Mouse (Mus musculus): ENCODE measurements around the gene Rsph3b. TPM values are rescaled to one million over a fixed set of nuclear protein-coding genes. Genes with fewer than 3 reads are reported as not detected.

The Rsph3b gene
- polyA plus RNA-seq, 1 experiment from 2014 or later = 13.7 TPM

DNA sequence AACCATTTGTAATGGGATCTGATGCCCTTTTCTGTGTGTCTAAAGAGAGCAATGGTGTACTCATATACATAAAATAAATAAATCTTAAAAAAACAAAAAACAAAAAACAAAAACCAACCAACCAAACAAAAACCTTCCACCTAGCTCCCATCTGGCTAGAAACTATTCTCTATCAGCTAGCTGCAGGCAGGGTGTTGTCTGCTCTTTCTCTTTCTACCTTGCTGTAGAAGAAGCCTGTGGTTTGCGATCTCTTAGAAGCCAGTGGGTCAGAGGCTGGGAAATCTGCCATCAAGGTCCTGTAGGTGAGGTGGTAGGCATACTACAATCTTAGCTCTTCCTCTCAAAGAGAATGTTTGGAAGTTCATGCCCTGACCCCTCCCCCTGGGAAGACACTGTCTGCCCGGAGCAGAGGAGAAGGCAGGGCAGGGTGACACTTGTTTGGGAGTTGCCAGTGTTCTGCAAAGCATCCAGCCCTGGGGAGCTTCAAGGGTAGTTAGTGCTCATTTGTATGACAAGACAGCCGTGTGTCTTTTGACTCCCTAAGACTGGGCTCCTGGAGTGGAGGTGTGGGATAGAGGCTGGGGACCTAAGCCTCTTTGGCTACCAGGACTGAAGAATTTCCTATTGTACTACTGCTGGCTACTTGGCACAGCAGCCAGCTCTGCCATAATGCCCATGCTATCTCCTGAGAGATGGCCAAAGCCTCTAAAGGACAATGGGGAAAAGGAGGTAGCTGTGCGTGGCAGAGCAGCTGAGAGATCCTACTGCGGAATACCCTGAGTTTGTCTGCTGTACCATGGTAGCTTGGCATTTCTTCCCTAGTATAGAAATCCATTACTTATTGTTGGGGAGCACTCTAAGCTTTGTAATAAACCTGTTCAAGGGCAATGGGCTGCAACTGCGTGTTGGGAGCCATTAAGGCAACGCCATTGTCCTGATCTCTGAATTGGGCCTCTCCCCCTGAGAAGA, 56.2 kb downstream of the Rsph3b start:
- Histone ChIP-seq H3K27ac (no peak overlapping the region), H3K36me3 (no peaks in the 10 kb centered on the region), H3K4me3 (replicated peaks) (no peak overlapping the region), H3K9ac (no peak overlapping the region), H3K9me3 (replicated peaks) (no peaks in the 10 kb centered on the region), H3K27me3 (no peaks in the 10 kb centered on the region), H3K4me1 (replicated peaks) (peaks cover 6% of the 10 kb centered on the region; the same call in 1 of the 2 replicates), H3K4me2 (no peak overlapping the region)
- DNase-seq (no peak), ATAC-seq (ENCODE audit: low read depth) (no peak)
- WGBS (ENCODE audit: insufficient replicate concordance) = 53% methylated on average over 7 of the region's 7 CpGs

DNA sequence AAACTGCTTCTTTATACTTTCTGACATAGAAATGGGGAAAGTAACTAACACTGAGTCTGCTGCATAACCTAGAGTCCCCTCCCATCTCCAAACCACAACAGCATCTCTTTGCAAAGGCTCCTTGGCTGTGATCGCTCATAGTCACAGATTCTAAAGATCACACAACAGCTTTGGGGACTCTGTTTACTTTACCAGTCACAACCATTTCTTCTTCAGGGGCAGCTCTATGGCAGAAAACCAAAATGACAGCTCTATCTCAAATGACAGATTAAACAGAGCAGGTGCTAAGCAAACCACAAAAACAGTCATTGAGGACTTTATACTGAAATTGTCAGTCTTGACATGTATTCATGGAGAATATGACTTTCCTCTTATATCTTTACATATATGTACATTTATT, 62.0 kb downstream of the Rsph3b start:
- H3K9me3 ChIP-seq (replicated peaks) = no peaks in the 10 kb centered on the region
- ATAC-seq (ENCODE audit: low read depth) (no peak), DNase-seq (no peak)
- H3K36me3 ChIP-seq = no peaks in the 10 kb centered on the region
- H3K4me1 ChIP-seq (replicated peaks) = no peaks in the 10 kb centered on the region
- no peak overlapping the region for H3K9ac ChIP-seq
- H3K4me2 ChIP-seq = no peak overlapping the region
- no peak overlapping the region for H3K27ac ChIP-seq
- H3K27me3 ChIP-seq = no peaks in the 10 kb centered on the region
- no peak overlapping the region for H3K4me3 ChIP-seq (replicated peaks)
- WGBS (ENCODE audit: insufficient replicate concordance) = 45% methylated on average over 1 of the region's 1 CpGs

DNA sequence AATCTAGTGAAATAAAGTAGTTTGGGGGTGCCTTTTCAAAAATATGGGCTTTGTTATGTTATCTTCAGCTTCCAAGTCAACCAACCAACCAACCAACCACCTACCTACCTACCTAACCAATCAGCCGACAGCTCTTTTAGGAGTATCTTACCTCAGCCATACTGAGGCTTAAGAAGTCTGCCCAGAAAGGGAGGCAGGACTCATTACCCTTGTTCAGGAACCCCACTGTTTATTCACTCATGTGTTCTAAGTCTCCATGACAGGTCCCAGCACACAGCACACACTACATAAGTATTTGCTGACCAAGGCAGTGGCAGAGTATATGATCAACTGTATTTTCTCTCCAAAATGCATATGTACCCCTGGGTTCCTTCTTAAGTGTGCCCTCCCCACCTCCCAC, 64.0 kb downstream of the Rsph3b start:
- Histone ChIP-seq H3K27me3 (no peaks in the 10 kb centered on the region), H3K4me3 (replicated peaks) (no peak overlapping the region), H3K4me1 (replicated peaks) (no peaks in the 10 kb centered on the region), H3K4me2 (no peak overlapping the region), H3K27ac (no peak overlapping the region), H3K9ac (no peak overlapping the region), H3K9me3 (replicated peaks) (no peaks in the 10 kb centered on the region), H3K36me3 (no peaks in the 10 kb centered on the region)
- no peak for DNase-seq
- no peak for ATAC-seq (ENCODE audit: low read depth)
- WGBS (ENCODE audit: insufficient replicate concordance) = 50% methylated on average over 1 of the region's 1 CpGs

DNA sequence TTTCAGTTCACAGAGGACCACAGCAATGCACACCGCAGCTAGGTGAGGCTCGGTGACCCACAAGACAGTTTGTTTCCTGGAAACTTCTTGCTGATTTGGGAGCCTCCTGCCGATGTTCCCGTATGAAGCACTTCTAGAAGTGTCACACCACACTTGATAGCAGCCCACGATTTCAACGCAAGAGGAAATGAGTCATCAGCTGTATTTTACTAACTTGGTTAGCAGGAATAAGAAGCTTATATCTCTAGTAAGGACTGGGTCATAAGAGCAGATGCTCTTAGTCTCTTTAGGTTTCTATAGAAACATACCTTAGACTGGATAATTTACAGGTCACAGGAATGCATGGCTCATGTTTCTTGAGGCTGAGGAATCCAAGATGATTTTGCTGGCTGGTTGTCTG, 67.2 kb downstream of the Rsph3b start:
- DNase-seq = no peak
- 30% methylated on average over 6 of the region's 6 CpGs for WGBS (ENCODE audit: insufficient replicate concordance)
- H3K27me3 ChIP-seq = no peaks in the 10 kb centered on the region
- no peak overlapping the region for H3K9ac ChIP-seq
- no peaks in the 10 kb centered on the region for H3K4me1 ChIP-seq (replicated peaks)
- H3K4me2 ChIP-seq = no peak overlapping the region
- no peak overlapping the region for H3K4me3 ChIP-seq (replicated peaks)
- no peak overlapping the region for H3K27ac ChIP-seq
- ATAC-seq (ENCODE audit: low read depth) = no peak
- H3K9me3 ChIP-seq (replicated peaks) = no peaks in the 10 kb centered on the region
- H3K36me3 ChIP-seq = no peaks in the 10 kb centered on the region

DNA sequence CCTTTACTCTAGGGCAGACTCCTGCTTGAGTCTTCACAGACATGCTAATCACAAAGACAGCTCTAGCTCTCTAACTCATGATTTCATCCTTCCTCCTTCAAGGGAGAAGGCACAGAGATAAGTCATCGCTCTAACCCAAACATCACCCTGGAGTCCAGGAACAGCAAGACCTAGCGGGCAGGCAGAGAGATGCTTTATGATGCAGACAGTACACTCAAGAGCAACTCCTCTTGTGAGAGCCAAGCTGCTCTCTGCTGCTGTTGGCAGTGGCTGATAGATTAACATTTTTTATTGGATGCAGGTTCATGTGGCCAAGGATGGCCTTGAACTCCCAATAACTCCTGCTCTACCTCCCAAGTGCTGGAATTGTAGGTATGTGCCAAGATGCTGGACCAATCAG, 77.1 kb downstream of the Rsph3b start:
- DNase-seq (no peak), ATAC-seq (ENCODE audit: low read depth) (no peak)
- H3K4me3 ChIP-seq (replicated peaks) = no peak overlapping the region
- H3K27ac ChIP-seq = no peak overlapping the region
- H3K36me3 ChIP-seq = no peaks in the 10 kb centered on the region
- no peak overlapping the region for H3K9ac ChIP-seq
- H3K4me1 ChIP-seq (replicated peaks) = no peaks in the 10 kb centered on the region
- no peak overlapping the region for H3K4me2 ChIP-seq
- H3K9me3 ChIP-seq (replicated peaks) = no peaks in the 10 kb centered on the region
- 64% methylated on average over 2 of the region's 2 CpGs for WGBS (ENCODE audit: insufficient replicate concordance)
- no peaks in the 10 kb centered on the region for H3K27me3 ChIP-seq

DNA sequence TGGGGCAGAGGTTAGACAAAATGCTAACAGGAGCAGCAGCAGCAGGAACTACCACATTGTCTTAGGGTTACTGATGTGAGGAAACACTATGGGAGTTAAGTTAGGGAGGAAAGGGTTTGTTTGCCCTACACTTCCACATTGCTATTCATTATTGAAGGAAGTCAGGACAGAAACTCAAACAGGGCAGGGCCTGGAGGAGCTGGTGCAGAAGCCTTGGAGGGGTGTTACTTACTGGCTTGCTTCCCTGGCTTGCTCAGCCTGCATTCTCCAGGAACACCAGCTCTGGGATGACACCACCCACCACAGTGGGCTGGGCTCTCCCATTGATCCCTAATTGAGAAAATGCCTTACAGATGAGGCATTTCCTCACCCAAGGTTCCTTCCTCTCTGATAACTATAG, 79.7 kb downstream of the Rsph3b start:
- Histone ChIP-seq H3K4me2 (no peak overlapping the region), H3K9ac (no peak overlapping the region), H3K9me3 (replicated peaks) (no peaks in the 10 kb centered on the region), H3K27ac (no peak overlapping the region), H3K4me1 (replicated peaks) (no peaks in the 10 kb centered on the region), H3K36me3 (no peaks in the 10 kb centered on the region), H3K27me3 (peaks cover 20% of the 10 kb centered on the region), H3K4me3 (replicated peaks) (no peak overlapping the region)
- no peak for DNase-seq
- no peak for ATAC-seq (ENCODE audit: low read depth)

DNA sequence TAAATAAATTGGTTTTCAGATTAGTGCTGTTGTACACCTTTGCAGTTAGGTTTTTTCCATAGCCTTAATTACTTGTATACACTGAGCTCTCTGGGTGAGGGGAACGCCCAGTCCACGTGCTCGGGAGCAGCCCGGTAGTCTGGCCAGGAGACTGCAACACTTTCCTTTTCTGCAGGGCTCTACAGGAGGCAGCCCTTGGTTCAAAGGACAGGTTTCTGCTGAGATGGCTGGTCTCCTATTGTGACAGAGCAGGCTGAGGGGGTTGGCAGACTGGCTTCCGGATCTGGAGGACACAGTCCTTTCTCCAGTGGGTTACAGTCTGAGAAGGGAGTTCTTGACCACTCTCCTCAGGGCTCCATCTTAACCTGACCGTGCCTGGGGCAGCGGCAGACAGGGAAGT, 80.7 kb downstream of the Rsph3b start:
- Histone ChIP-seq H3K4me3 (replicated peaks) (no peak overlapping the region), H3K9me3 (replicated peaks) (no peaks in the 10 kb centered on the region), H3K4me2 (no peak overlapping the region), H3K36me3 (no peaks in the 10 kb centered on the region), H3K4me1 (replicated peaks) (no peaks in the 10 kb centered on the region), H3K27me3 (peaks cover 29% of the 10 kb centered on the region), H3K27ac (no peak overlapping the region), H3K9ac (no peak overlapping the region)
- ATAC-seq (ENCODE audit: low read depth) (no peak), DNase-seq (no peak)
- WGBS (ENCODE audit: insufficient replicate concordance) = 20% methylated on average over 7 of the region's 7 CpGs

DNA sequence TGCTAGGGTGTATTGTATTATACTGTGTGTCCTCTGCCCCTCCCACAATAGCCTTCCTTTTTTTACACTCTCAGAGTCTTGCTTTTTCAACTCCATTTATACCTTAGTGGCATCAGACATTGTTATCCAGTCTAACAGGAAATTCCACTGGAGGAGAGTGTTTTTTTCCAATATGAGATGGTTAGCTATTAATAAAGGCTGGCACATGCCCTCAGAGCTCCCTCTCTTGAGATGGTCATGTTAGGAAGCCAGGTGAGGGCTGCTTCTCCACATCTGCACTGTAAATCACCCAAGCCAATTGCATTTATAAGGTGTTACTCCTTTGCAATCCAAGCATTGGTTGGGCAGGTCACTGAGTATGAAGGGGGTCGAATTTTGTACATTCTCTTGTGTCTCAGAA, 81.9 kb downstream of the Rsph3b start:
- Histone ChIP-seq H3K27me3 (peaks cover 41% of the 10 kb centered on the region), H3K9ac (no peak overlapping the region), H3K36me3 (no peaks in the 10 kb centered on the region), H3K4me2 (no peak overlapping the region), H3K9me3 (replicated peaks) (no peaks in the 10 kb centered on the region), H3K27ac (no peak overlapping the region), H3K4me1 (replicated peaks) (peaks cover 8% of the 10 kb centered on the region), H3K4me3 (replicated peaks) (no peak overlapping the region)
- ATAC-seq (ENCODE audit: low read depth) = no peak
- 26% methylated on average over 1 of the region's 1 CpGs for WGBS (ENCODE audit: insufficient replicate concordance)
- no peak for DNase-seq

DNA sequence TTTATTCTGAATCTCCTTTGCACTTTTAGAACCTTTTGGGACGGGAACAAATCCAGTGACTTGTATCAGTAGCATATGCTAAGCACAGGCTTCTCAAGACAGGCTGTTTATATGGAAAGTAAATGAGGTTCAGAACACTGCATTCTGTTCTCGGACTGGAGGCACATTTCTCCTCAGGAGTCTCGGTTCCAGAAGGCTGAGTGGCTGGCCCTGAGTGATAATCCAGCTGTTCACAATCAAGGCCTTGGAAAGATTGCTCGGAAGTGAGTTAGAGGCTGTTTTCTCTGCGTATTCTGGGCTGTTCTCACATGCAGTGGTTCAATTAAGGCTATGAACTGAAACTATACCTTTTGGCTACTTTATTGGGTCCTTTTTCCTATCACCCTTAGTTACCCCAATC, 82.9 kb downstream of the Rsph3b start:
- ATAC-seq (ENCODE audit: low read depth) (no peak), DNase-seq (no peak)
- WGBS (ENCODE audit: insufficient replicate concordance) = 55% methylated on average over 5 of the region's 5 CpGs
- no peaks in the 10 kb centered on the region for H3K9me3 ChIP-seq (replicated peaks)
- H3K36me3 ChIP-seq = no peaks in the 10 kb centered on the region
- H3K4me2 ChIP-seq = no peak overlapping the region
- H3K9ac ChIP-seq = no peak overlapping the region
- peaks cover 51% of the 10 kb centered on the region for H3K27me3 ChIP-seq
- H3K4me1 ChIP-seq (replicated peaks) = peaks cover 14% of the 10 kb centered on the region
- no peak overlapping the region for H3K4me3 ChIP-seq (replicated peaks)
- H3K27ac ChIP-seq = no peak overlapping the region

DNA sequence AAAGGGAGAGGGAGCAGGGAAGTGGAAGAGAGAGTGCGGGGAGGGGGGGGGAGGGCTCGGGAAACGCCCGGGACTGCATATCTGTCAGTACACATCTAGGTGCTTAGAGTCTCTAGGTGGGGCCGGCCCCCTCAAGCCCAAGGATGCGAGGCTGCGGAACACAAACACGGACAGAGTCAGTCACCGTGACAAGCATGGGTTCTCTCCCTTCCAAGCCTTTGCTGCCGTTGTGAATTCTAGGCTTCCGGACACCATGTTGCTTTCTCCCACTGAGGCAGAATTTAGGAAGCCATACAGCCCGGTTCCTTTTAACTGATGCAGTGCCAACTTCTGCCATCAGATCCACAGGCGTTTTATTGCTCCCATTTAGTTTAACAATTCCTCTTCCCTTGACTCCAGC, 83.6 kb downstream of the Rsph3b start:
- no peak overlapping the region for H3K9ac ChIP-seq
- H3K36me3 ChIP-seq = no peaks in the 10 kb centered on the region
- ATAC-seq (ENCODE audit: low read depth) (no peak), DNase-seq (no peak)
- WGBS (ENCODE audit: insufficient replicate concordance) = 28% methylated on average over 13 of the region's 13 CpGs
- H3K27ac ChIP-seq = no peak overlapping the region
- H3K4me1 ChIP-seq (replicated peaks) = peaks cover 14% of the 10 kb centered on the region
- H3K4me3 ChIP-seq (replicated peaks) = no peak overlapping the region
- no peaks in the 10 kb centered on the region for H3K9me3 ChIP-seq (replicated peaks)
- no peak overlapping the region for H3K4me2 ChIP-seq
- peaks cover 58% of the 10 kb centered on the region for H3K27me3 ChIP-seq

DNA sequence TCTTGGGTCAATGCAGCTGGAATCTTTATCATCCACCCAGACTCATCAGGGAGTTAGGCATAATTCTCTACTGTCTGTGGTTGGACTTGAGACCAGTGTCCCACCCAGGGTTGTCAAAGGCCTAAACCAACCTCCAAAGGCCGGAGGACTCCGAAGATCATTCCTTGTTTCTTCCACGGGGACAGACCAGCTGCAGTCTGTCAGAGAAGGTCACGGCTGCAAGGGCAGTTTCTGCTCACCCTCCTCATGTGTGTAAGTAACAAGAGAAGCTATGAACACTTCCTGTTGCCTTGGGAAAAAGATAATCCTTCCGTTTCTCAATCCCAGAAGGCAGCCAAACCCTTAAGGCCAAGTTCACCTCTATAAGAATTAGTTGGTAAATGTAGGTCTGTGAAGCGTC, 85.0 kb downstream of the Rsph3b start:
- DNase-seq (no peak), ATAC-seq (ENCODE audit: low read depth) (no peak)
- WGBS (ENCODE audit: insufficient replicate concordance) = 63% methylated on average over 6 of the region's 6 CpGs
- no peaks in the 10 kb centered on the region for H3K9me3 ChIP-seq (replicated peaks)
- H3K4me2 ChIP-seq = no peak overlapping the region
- H3K9ac ChIP-seq = no peak overlapping the region
- H3K27me3 ChIP-seq = peaks cover 61% of the 10 kb centered on the region
- H3K4me1 ChIP-seq (replicated peaks) = peaks cover 14% of the 10 kb centered on the region
- no peaks in the 10 kb centered on the region for H3K36me3 ChIP-seq
- no peak overlapping the region for H3K27ac ChIP-seq
- no peak overlapping the region for H3K4me3 ChIP-seq (replicated peaks)
